22 mouse cellular contexts compared by ENCODE assay signal in the genomic region with DNA sequence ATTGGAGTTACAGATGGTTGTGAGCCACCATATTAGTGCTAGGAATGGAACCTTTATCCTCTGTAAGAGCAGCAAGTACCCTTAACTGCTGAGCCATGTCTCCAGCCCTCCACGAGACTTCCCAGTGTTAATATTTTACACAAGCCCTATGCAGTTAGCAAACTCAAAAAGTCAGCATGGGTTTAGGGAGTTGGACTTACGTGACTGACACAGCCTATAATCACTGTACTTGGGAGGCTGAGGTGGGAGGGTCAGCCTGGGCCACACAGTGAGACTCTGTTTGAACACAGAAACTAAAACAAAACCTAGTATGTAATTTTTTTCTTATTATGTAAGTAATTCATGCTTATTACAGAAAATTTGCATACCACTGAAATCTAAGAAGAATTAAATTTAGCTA. TPM values are rescaled to one million over a fixed set of nuclear protein-coding genes. Genes with fewer than 3 reads are reported as not detected.
DNase-seq lines count a peak whose midpoint lies in the region; ATAC-seq and TF ChIP-seq lines count a peak whose summit lies in the region.
"Had no signal": no experiment of that assay in that cellular context is flagged by ENCODE, and none has a peak within 500 bp of the region (broad histone marks: within the 10 kb centered on the region; RNA-seq: fewer than 3 reads in every experiment).

No protein-coding gene starts in this region.

- peaks cover 13% of the 10 kb centered on the region for H3K36me3 ChIP-seq in kidney, embryonic 15.5 days
- peaks cover 2% of the 10 kb centered on the region for H3K36me3 ChIP-seq in testis, adult 2 months (ENCODE audit: control insufficient read depth, insufficient read depth, low read length)

- no peak overlapping the region for H3K4me2 ChIP-seq in kidney, embryonic 15.5 days
- H3K4me2 ChIP-seq: forebrain, embryonic 12.5 days; heart, embryonic 11.5 days; heart, embryonic 15.5 days; hindbrain, embryonic 13.5 days had no signal

- H3K4me3 ChIP-seq in kidney, embryonic 15.5 days (replicated peaks), result no peak overlapping the region
- H3K4me3 ChIP-seq in testis, adult 2 months (ENCODE audit: control insufficient read depth, low read depth, low read length), result no peak overlapping the region
- H3K4me3 ChIP-seq: forebrain, embryonic 12.5 days; gastrocnemius, adult 2 months; heart, embryonic 15.5 days; hindbrain, embryonic 13.5 days had no signal

- no peak for TF ChIP-seq POLR2A in testis, adult 2 months (IDR thresholded peaks at IDR 0.05; ENCODE audit: control insufficient read depth, low read depth, low read length)

- no peaks in the 10 kb centered on the region for H3K9me3 ChIP-seq in kidney, embryonic 15.5 days (replicated peaks)
- H3K9me3 ChIP-seq: forebrain, embryonic 12.5 days; G1E; heart, embryonic 15.5 days; hindbrain, embryonic 13.5 days had no signal

- peaks cover 11% of the 10 kb centered on the region; the same call in 1 of the 2 replicates for H3K4me1 ChIP-seq in kidney, embryonic 15.5 days
- no peaks in the 10 kb centered on the region for H3K4me1 ChIP-seq in testis, adult 2 months (ENCODE audit: control insufficient read depth, insufficient read depth, low read length)
- H3K4me1 ChIP-seq: forebrain, embryonic 12.5 days; heart, embryonic 15.5 days; hindbrain, embryonic 13.5 days had no signal

- 0 out of 2 replicates have a peak, but pooled peaks have one; percentile 16 for ATAC-seq in frontal cortex, adult (ENCODE audit: low TSS enrichment)
- ATAC-seq in kidney, embryonic 15.5 days (replicated peaks; ENCODE audit: low FRiP score), result peak; percentile 57; the same call in 1 of the 2 replicates
- ATAC-seq: forebrain, embryonic 16.5 days; hindbrain, postnatal 0 days had no signal

- no peak for DNase-seq in frontal cortex, postnatal 36 days (ENCODE audit: low spot score in 2 of 2)
- DNase-seq in kidney, adult 18-20 months, result no peak
- no peak for DNase-seq in testis, postnatal 14 days (ENCODE audit: low spot score)
- DNase-seq in heart, adult 8-10 months (ENCODE audit: low spot score), result no peak
- DNase-seq in gastrocnemius, postnatal 10 days, result no peak
- DNase-seq: adrenal gland, adult 8-10 months; adrenal gland, postnatal 36 days; cerebellum, adult 2 months; cerebellum, postnatal 10 days; gastrocnemius, adult 2 months; heart, adult 18-20 months; heart, postnatal 14 days had no signal

- 64% methylated on average over 2 of the region's 2 CpGs for WGBS in kidney, embryonic 15.5 days

- no peak for TF ChIP-seq CTCF in testis, adult 2 months (IDR thresholded peaks at IDR 0.05; ENCODE audit: control insufficient read depth, insufficient read depth, insufficient replicate concordance, low read depth, low read length)

- H3K27me3 ChIP-seq in kidney, embryonic 15.5 days, result no peaks in the 10 kb centered on the region
- no peaks in the 10 kb centered on the region for H3K27me3 ChIP-seq in testis, adult 2 months (ENCODE audit: control insufficient read depth, insufficient read depth, low read length)
- H3K27me3 ChIP-seq: forebrain, embryonic 12.5 days; heart, embryonic 15.5 days; hindbrain, embryonic 13.5 days had no signal

- H3K27ac ChIP-seq in kidney, embryonic 15.5 days, result peak overlapping the region; percentile 56
- peak overlapping the region; percentile 43; the same call in 1 of the 2 replicates for H3K27ac ChIP-seq in testis, adult 2 months (ENCODE audit: control insufficient read depth, insufficient read depth, low read depth, low read length)
- H3K27ac ChIP-seq: forebrain, embryonic 12.5 days; gastrocnemius, adult 2 months; heart, embryonic 15.5 days; hindbrain, embryonic 13.5 days; hindbrain, postnatal 0 days had no signal

- no peak overlapping the region for H3K9ac ChIP-seq in kidney, embryonic 15.5 days
- H3K9ac ChIP-seq: forebrain, embryonic 12.5 days; heart, embryonic 15.5 days; hindbrain, embryonic 13.5 days had no signal

RNA-seq across cellular contexts. Expression of gene Armc9, which starts 33.7 kb away (rescaled TPM):
- polyA plus RNA-seq in kidney, embryonic 15.5 days (2015; fragmentation: Nextera tagmentation; extraction: Ambion mirVana), result 25.3 and 29.9 TPM in 2 replicates
- 36.5 and 38.2 TPM in 2 replicates for polyA plus RNA-seq in testis, adult 2 months (2012; rRNA removed)
- total RNA-seq in heart, adult 8-10 months (2022), result 1 to 10 TPM; 2.4 to 3.5 (median 2.9) TPM
- 1 to 10 TPM; 2.7 to 6.0 TPM for total RNA-seq in gastrocnemius, postnatal 10 days (2021)

RNA-seq across cellular contexts. Expression of gene Gm21972, which starts 54.8 kb away (rescaled TPM):
- polyA plus RNA-seq in kidney, embryonic 15.5 days (2015; fragmentation: Nextera tagmentation; extraction: Ambion mirVana), result not detected in 2 replicates
- 2.6 and 3.1 TPM in 2 replicates for polyA plus RNA-seq in testis, adult 2 months (2012; rRNA removed)
- total RNA-seq in heart, adult 8-10 months (2022), result 1 to 10 TPM in 3 of 4 experiments, under 1 TPM in 1; 0.76 to 2.9 (median 1.4) TPM
- total RNA-seq in gastrocnemius, postnatal 10 days (2021), result 1 to 10 TPM in 1 of 2 experiments, under 1 TPM in 1; 0.42 to 1.1 TPM
- polyA plus RNA-seq: forebrain, embryonic 16.5 days; heart, embryonic 11.5 days had no signal
